Mouse (Mus musculus) thymus, adult 2 months (tissue): ENCODE results near the gene Gpr146. TPM values are rescaled to one million over a fixed set of nuclear protein-coding genes. Genes with fewer than 3 reads are reported as not detected.

Source experiments
- DNase-seq: peaks from one replicate; pipeline ENCODE4 v3.0.0; 2021
- H3K27ac ChIP-seq: fragments of 200-500 bp; 2 replicates; pipeline ENCODE4 v1.5.1; 2012; ENCODE audit warnings: low read length, control low read depth; ENCODE audit not compliant: control insufficient read depth, insufficient read depth
- H3K27me3 ChIP-seq: fragments of 200-500 bp; 2 replicates; pipeline ENCODE4 v1.6.1; 2012; ENCODE audit warnings: mild to moderate bottlenecking, low read length, moderate library complexity, mixed read lengths; ENCODE audit not compliant: control insufficient read depth, insufficient read depth
- H3K36me3 ChIP-seq: fragments of 200-500 bp; 2 replicates; pipeline ENCODE4 v1.6.1; 2012; ENCODE audit warnings: mild to moderate bottlenecking, low read length, moderate library complexity; ENCODE audit not compliant: control insufficient read depth, insufficient read depth
- H3K4me1 ChIP-seq: fragments of 200-500 bp; replicated peaks from 2 replicates; pipeline ENCODE4 v1.6.1; 2012; ENCODE audit warnings: low read length; ENCODE audit not compliant: control insufficient read depth, insufficient read depth
- H3K4me3 ChIP-seq: fragments of 200-500 bp; 2 replicates; pipeline ENCODE4 v1.5.1; 2012; ENCODE audit warnings: mild to moderate bottlenecking, low read length, control low read depth, moderate library complexity; ENCODE audit not compliant: control insufficient read depth, insufficient read depth
- CTCF ChIP-seq: fragments of 200-500 bp; IDR thresholded peaks from 2 replicates; pipeline ENCODE4 v1.5.1; 2012; ENCODE audit warnings: mild to moderate bottlenecking, control low read depth, low read length, moderate library complexity, borderline replicate concordance; ENCODE audit not compliant: control insufficient read depth, poor library complexity, insufficient read depth; ENCODE audit errors: extremely low read depth
- POLR2A ChIP-seq: fragments of 200-500 bp; IDR thresholded peaks from 2 replicates; pipeline ENCODE4 v1.6.1; 2012; ENCODE audit warnings: mild to moderate bottlenecking, low read length, control low read depth, moderate library complexity; ENCODE audit not compliant: control insufficient read depth, poor library complexity, insufficient read depth; ENCODE audit errors: extremely low read depth
- WGBS: fragments of 180-500 bp; shearing (Covaris S2); methylation state at CpG from one replicate; pipeline ENCODE4 v1.1.7; 2018; 5-methylcytosine and 5-hydroxymethylcytosine counted together
- polyA plus RNA-seq: library from polyadenylated mRNA; depleted of rRNA; stranded (reverse); fragments of >200 nt; gene quantifications from 2 replicates; pipeline ENCODE4 v1.2.3, GENCODE M21; 2012

Gpr146 gene
- polyA plus RNA-seq, 1 experiment, result 40.1 TPM

GRCm38 (mm10) chr5:139405953-139406352 is 28.5 kb downstream of the Gpr146 start:
- Histone ChIP-seq H3K27ac (no peak overlapping the region), H3K4me1 (peaks cover 33% of the 10 kb centered on the region), H3K4me3 (no peak overlapping the region), H3K27me3 (no peaks in the 10 kb centered on the region), H3K36me3 (no peaks in the 10 kb centered on the region)
- no peak for DNase-seq
- WGBS, result 79% methylated on average over 3 of the region's 3 CpGs
- TF ChIP-seq CTCF (no peak), POLR2A (no peak)

GRCm38 (mm10) chr5:139407121-139407885 is 29.8 kb downstream of the Gpr146 start:
- TF ChIP-seq POLR2A, result no peak
- TF ChIP-seq CTCF, result no peak
- no peaks in the 10 kb centered on the region for H3K36me3 ChIP-seq
- WGBS, result 57% methylated on average over 14 of the region's 14 CpGs
- DNase-seq, result no peak
- no peaks in the 10 kb centered on the region for H3K27me3 ChIP-seq
- H3K4me1 ChIP-seq, result peaks cover 33% of the 10 kb centered on the region
- H3K27ac ChIP-seq, result no peak overlapping the region
- peak overlapping the region; percentile 2; the same call in 1 of the 2 replicates for H3K4me3 ChIP-seq

GRCm38 (mm10) chr5:139408511-139408910 is 31.0 kb downstream of the Gpr146 start:
- H3K4me1 ChIP-seq, result peaks cover 29% of the 10 kb centered on the region
- DNase-seq, result no peak
- no peak for TF ChIP-seq POLR2A
- TF ChIP-seq CTCF, result no peak
- no peak overlapping the region for H3K4me3 ChIP-seq
- H3K27me3 ChIP-seq, result no peaks in the 10 kb centered on the region
- WGBS, result 51% methylated on average over 7 of the region's 7 CpGs
- H3K36me3 ChIP-seq, result no peaks in the 10 kb centered on the region
- H3K27ac ChIP-seq, result no peak overlapping the region

DNA sequence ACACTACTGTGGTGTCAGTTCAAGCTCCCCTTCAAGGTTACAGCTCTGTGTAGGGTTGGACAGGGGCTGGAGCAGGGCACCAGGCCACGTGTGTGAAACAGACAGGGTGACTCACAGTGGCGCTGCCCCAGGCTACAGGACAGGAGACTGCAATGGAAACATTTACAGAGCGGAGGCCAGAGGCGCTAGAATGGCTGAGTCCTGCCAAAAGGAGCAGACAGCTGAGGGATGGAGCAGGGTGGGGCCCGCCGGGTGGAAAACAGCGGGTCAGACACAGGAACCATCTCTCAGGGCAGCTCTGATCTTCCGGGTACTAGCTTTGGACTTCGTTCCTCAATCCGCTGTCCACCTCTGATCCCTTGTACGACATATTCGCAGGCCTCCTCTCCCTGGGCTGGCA is 31.9 kb downstream of the Gpr146 start:
- Histone ChIP-seq H3K4me3 (no peak overlapping the region), H3K36me3 (no peaks in the 10 kb centered on the region), H3K4me1 (peaks cover 22% of the 10 kb centered on the region), H3K27ac (no peak overlapping the region), H3K27me3 (no peaks in the 10 kb centered on the region)
- TF ChIP-seq POLR2A, result no peak
- TF ChIP-seq CTCF, result no peak
- WGBS, result 94% methylated on average over 12 of the region's 12 CpGs
- no peak for DNase-seq

GRCm38 (mm10) chr5:139410056-139410455 is 32.6 kb downstream of the Gpr146 start:
- TF ChIP-seq CTCF, result no peak
- Histone ChIP-seq H3K27me3 (no peaks in the 10 kb centered on the region), H3K4me3 (no peak overlapping the region), H3K4me1 (peaks cover 20% of the 10 kb centered on the region), H3K36me3 (no peaks in the 10 kb centered on the region), H3K27ac (no peak overlapping the region)
- WGBS, result 94% methylated on average over 4 of the region's 4 CpGs
- DNase-seq, result no peak

DNA sequence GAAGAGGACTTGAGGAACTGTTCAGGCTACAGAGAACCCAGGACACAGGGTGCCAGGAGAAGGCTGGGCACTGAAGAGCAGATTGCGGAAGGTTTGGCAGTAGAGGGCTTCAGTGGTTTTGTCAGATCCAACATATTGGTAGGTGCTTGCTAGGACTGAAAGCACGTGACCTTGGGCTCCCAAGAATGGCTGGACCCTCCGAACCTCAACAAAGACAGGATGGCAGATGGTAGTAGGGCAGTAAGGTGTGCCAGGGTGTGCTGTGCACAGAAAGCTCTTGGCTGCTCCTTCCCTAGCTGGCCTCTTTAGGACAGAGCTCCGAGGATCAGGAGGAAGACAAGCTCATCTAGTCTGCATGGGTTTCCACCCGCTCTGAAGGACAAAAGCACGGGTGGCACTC is 33.6 kb downstream of the Gpr146 start:
- no peak overlapping the region for H3K4me3 ChIP-seq
- TF ChIP-seq CTCF (no peak), POLR2A (no peak)
- H3K4me1 ChIP-seq, result peaks cover 14% of the 10 kb centered on the region
- no peak for DNase-seq
- 92% methylated on average over 6 of the region's 6 CpGs for WGBS
- no peaks in the 10 kb centered on the region for H3K27me3 ChIP-seq
- H3K36me3 ChIP-seq, result no peaks in the 10 kb centered on the region
- H3K27ac ChIP-seq, result no peak overlapping the region

DNA sequence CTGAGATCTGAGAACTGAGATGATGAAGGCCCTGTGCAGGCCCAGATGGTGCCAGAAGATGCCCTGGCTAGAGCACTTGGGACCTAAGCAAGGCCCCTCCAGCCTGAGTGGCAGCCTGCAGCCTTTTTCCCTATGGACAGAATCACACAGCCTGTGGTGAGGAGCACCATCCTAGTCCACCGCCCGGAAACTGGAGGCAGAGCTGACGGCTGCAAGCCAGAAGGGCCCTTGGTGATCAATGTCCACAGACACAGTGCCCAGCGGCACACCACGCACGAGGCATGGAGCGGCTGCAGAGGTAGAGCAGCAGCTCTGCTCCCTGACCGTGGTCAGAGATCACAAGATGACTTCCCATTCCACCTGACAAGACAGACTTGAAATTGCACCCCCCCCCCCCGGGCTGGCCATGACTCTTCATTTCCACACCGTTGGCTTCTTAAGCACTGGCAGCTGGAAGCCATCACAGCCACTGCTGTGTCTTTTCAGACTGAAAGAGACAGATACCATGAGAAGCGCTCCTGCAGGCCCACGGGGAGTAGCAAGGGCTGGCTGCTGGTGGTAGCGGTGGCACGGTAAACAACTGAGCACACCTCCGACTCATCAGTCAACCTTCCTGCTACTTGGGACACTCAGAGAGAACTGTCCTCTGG is 34.3 kb downstream of the Gpr146 start:
- no peaks in the 10 kb centered on the region for H3K27me3 ChIP-seq
- H3K4me1 ChIP-seq, result peaks cover 14% of the 10 kb centered on the region
- H3K4me3 ChIP-seq, result no peak overlapping the region
- WGBS, result 80% methylated on average over 15 of the region's 15 CpGs
- no peaks in the 10 kb centered on the region for H3K36me3 ChIP-seq
- TF ChIP-seq POLR2A (no peak), CTCF (no peak)
- DNase-seq, result no peak
- no peak overlapping the region for H3K27ac ChIP-seq
